Mouse (Mus musculus) stomach, embryonic 14.5 days (tissue): ENCODE results near the gene Arl5c. TPM values are rescaled to one million over a fixed set of nuclear protein-coding genes. Genes with fewer than 3 reads are reported as not detected.

ENCODE experiments used
- ATAC-seq: fragments of 200-750 bp; cut with Nextera tagmentation; 2 replicates; pipeline ENCODE4 v1.8.0; 2017; ENCODE audit warnings: low read depth, moderate TSS enrichment; ENCODE audit not compliant: insufficient number of reproducible peaks, insufficient read depth, low FRiP score
- H3K27ac ChIP-seq: fragments of 300-500 bp; sonication (generic); 2 replicates; pipeline ENCODE4 v1.5.1; 2014; ENCODE audit warnings: mild to moderate bottlenecking, low read length, moderate library complexity, mixed read lengths
- H3K27me3 ChIP-seq: fragments of 300-500 bp; sonication (generic); 2 replicates; pipeline ENCODE4 v1.6.1; 2014; ENCODE audit warnings: low read length, control low read depth, mixed read lengths; ENCODE audit not compliant: control insufficient read depth, insufficient read depth
- H3K36me3 ChIP-seq: fragments of 300-500 bp; sonication (generic); 2 replicates; pipeline ENCODE4 v1.6.1; 2014; ENCODE audit warnings: mild to moderate bottlenecking, control low read depth, low read length, moderate library complexity, mixed read lengths; ENCODE audit not compliant: control insufficient read depth, insufficient read depth
- H3K4me1 ChIP-seq: fragments of 300-500 bp; sonication (generic); 2 replicates; pipeline ENCODE4 v1.6.1; 2014; ENCODE audit warnings: low read length, control low read depth, mixed read lengths; ENCODE audit not compliant: control insufficient read depth, insufficient read depth
- H3K4me2 ChIP-seq: fragments of 300-500 bp; sonication (generic); replicated peaks from 2 replicates; pipeline ENCODE4 v1.6.1; 2014; ENCODE audit warnings: low read depth, low read length, control low read depth
- H3K4me3 ChIP-seq: fragments of 300-500 bp; sonication (generic); 2 replicates; pipeline ENCODE4 v1.5.1; 2014; ENCODE audit warnings: low read depth, low read length, control low read depth
- H3K9ac ChIP-seq: fragments of 300-500 bp; sonication (generic); replicated peaks from 2 replicates; pipeline ENCODE4 v1.6.1; 2014; ENCODE audit warnings: low read depth, mild to moderate bottlenecking, control low read depth, low read length, moderate library complexity, mixed read lengths
- H3K9me3 ChIP-seq: fragments of 300-500 bp; sonication (generic); 2 replicates; pipeline ENCODE4 v1.6.1; 2016; ENCODE audit warnings: low read depth, low read length, control low read depth; ENCODE audit not compliant: control insufficient read depth
- WGBS: fragments of 180-500 bp; shearing (Covaris S2); extraction: QIAGEN DNeasy Blood & Tissue Kit; methylation state at CpG from one replicate; pipeline ENCODE4 v1.1.7; 2014; 5-methylcytosine and 5-hydroxymethylcytosine counted together
- polyA plus RNA-seq: library from polyadenylated mRNA; unstranded; fragments of >200 nt; fragmentation: Nextera tagmentation; extraction: Ambion mirVana; gene quantifications from 2 replicates; pipeline ENCODE4 v1.2.1, GENCODE M21; 2014

Gene Arl5c
- polyA plus RNA-seq, 1 experiment from 2014 or later: 11.6 TPM

DNA sequence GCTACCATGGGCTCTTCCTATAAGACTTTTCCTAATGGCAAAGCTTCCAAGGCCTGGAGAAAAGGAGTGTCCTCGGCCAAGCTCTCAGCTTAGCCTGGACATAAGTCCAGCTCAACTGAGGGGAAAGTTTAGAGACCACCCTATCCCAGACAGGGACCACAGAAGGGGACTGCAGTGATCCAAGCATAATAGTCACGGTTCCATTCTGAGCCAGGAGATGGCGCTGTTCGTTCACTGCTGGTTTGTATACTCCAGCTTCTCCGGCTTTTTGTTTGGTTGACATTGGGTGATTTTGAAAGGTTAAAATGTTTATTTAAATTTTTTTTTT lies 35.4 kb upstream of the Arl5c start:
- no peaks in the 10 kb centered on the region for H3K27me3 ChIP-seq
- 9% methylated on average over 5 of the region's 5 CpGs for WGBS
- no peaks in the 10 kb centered on the region for H3K9me3 ChIP-seq
- H3K4me2 ChIP-seq: no peak overlapping the region
- no peak overlapping the region for H3K4me3 ChIP-seq
- peaks cover 35% of the 10 kb centered on the region for H3K36me3 ChIP-seq
- no peak overlapping the region for H3K27ac ChIP-seq
- no peak overlapping the region for H3K9ac ChIP-seq
- H3K4me1 ChIP-seq: peaks cover 9% of the 10 kb centered on the region; the same call in 1 of the 2 replicates
- no peak for ATAC-seq

DNA sequence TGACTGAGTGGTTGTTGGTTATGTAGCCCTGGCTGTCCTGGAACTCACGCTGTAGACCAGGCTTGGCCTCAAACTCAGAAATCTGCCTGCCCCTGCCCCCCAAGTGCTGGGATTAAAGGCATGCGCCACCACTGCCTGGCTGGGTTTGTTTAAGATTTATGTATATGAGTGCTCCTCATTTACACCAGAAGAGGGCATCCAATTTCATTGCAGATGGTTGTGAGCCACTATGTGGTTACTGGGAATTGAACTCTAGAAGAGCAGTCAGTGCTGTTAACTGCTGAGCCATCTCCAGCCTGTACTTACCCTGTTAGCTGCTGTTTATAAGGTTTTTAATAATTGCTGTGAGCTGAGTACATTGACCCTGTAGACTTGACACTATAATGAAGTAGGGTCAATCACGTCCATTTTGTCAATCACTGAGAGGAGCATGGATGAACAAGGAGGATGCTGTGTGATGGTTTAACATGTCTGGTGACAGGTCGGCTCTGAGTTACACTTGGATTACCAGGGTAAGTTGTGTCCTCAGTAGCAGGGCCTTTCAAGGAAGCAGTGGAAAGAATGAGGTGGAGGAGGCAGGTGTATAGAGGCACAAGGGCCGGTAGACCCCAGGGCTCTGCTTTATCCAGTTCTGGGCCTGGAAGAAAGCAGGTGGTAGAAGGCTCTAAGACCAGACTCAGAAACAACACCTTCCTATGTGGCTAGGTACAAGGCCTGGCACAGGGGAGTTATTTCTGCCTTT lies 34.9 kb upstream of the Arl5c start:
- H3K27me3 ChIP-seq: no peaks in the 10 kb centered on the region
- no peak for ATAC-seq
- H3K4me1 ChIP-seq: peaks cover 12% of the 10 kb centered on the region; the same call in 1 of the 2 replicates
- no peak overlapping the region for H3K27ac ChIP-seq
- H3K9me3 ChIP-seq: no peaks in the 10 kb centered on the region
- WGBS: 43% methylated on average over 5 of the region's 5 CpGs
- no peak overlapping the region for H3K4me2 ChIP-seq
- H3K9ac ChIP-seq: no peak overlapping the region
- H3K36me3 ChIP-seq: peaks cover 35% of the 10 kb centered on the region
- no peak overlapping the region for H3K4me3 ChIP-seq

DNA sequence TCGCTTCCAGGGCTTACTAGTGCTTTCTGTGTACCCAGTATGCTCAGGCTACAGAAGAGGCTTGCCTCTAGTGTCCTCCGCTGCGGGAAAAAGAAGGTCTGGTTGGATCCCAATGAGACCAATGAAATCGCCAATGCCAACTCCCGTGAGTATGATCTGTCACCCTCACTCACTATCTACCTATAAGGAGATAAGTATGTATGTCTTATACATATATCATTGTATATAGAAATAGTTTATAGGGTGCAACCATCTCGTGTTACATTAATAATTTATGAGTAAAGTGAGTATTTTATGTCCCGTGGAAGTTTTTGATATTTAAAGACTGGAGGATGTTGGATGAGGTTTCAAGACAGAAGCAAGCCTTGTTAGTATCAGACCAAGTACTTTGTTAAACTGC lies 31.8 kb upstream of the Arl5c start:
- H3K4me1 ChIP-seq: peaks cover 6% of the 10 kb centered on the region; the same call in 1 of the 2 replicates
- H3K36me3 ChIP-seq: peaks cover 35% of the 10 kb centered on the region
- no peaks in the 10 kb centered on the region for H3K27me3 ChIP-seq
- no peak overlapping the region; the same call in 1 of the 2 replicates for H3K27ac ChIP-seq
- H3K4me3 ChIP-seq: peak overlapping the region; percentile 88
- WGBS: 17% methylated on average over 7 of the region's 7 CpGs
- H3K4me2 ChIP-seq: peak overlapping the region; percentile 74
- no peak for ATAC-seq
- H3K9me3 ChIP-seq: no peaks in the 10 kb centered on the region
- peak overlapping the region; percentile 99 for H3K9ac ChIP-seq

- Histone ChIP-seq H3K27ac (peak overlapping the region; percentile 92), H3K9ac (peak overlapping the region; percentile 99), H3K27me3 (no peaks in the 10 kb centered on the region), H3K4me3 (peak overlapping the region; percentile 88), H3K4me1 (peaks cover 6% of the 10 kb centered on the region; the same call in 1 of the 2 replicates), H3K4me2 (peak overlapping the region; percentile 74), H3K36me3 (peaks cover 35% of the 10 kb centered on the region), H3K9me3 (no peaks in the 10 kb centered on the region)
- 0% methylated on average over 18 of the region's 18 CpGs for WGBS
- ATAC-seq: no peak
Observed at GRCm38 (mm10) chr11:98027297-98027688, 31.3 kb upstream of the Arl5c start.

- peak within 1 kb of the TSS; percentile 74 for H3K4me2 ChIP-seq
- H3K9ac ChIP-seq: peak within 1 kb of the TSS; percentile 99
- H3K36me3 ChIP-seq: peaks cover 35% of the 10 kb centered on the region
- H3K27me3 ChIP-seq: no peaks in the 10 kb centered on the region
- no peaks in the 10 kb centered on the region for H3K9me3 ChIP-seq
- H3K4me3 ChIP-seq: peak within 1 kb of the TSS; percentile 88
- H3K4me1 ChIP-seq: peaks cover 7% of the 10 kb centered on the region
- ATAC-seq: peak; percentile 74
- H3K27ac ChIP-seq: peak within 1 kb of the TSS; percentile 92
- WGBS: under 1% methylated on average over 59 of the region's 69 CpGs
Observed at GRCm38 (mm10) chr11:98026570-98027296, 30.8 kb upstream of the Arl5c start, which contains the start of gene Rpl19. TSS of gene Rpl19 (plus strand) at chr11:98026710.

GRCm38 (mm10) chr11:98026248-98026569 lies 30.2 kb upstream of the Arl5c start:
- 6% methylated on average over 15 of the region's 15 CpGs for WGBS
- peaks cover 34% of the 10 kb centered on the region for H3K36me3 ChIP-seq
- H3K4me3 ChIP-seq: peak overlapping the region; percentile 88
- ATAC-seq: no peak
- H3K9ac ChIP-seq: peak overlapping the region; percentile 99
- peak overlapping the region; percentile 92 for H3K27ac ChIP-seq
- H3K9me3 ChIP-seq: no peaks in the 10 kb centered on the region
- H3K27me3 ChIP-seq: no peaks in the 10 kb centered on the region
- H3K4me2 ChIP-seq: peak overlapping the region; percentile 74
- peaks cover 13% of the 10 kb centered on the region for H3K4me1 ChIP-seq

DNA sequence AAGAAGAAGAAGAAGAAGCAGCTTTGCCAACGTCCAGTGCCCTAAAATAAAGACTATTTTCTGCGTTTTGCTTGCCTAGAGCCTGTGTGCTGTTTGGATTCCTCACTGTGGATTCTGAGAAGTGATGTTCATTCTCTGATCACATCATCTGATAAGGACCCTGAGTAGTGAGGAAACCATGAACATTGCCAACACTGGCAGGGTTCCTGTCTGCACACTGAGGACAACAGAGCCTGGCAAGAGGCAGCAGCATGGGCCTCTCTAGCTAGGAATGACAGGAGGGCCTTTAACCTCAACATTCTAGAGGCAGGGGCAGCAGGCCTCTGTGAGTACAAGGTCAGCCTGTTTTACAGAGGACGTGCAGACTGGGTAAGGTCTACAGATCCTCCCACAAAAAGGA lies 28.5 kb upstream of the Arl5c start:
- Histone ChIP-seq H3K27me3 (no peaks in the 10 kb centered on the region), H3K4me1 (peaks cover 23% of the 10 kb centered on the region)
- 82% methylated on average over 3 of the region's 3 CpGs for WGBS

GRCm38 (mm10) chr11:98022555-98023371 lies 26.8 kb upstream of the Arl5c start, which contains the start of gene Cacnb1:
TSS of gene Cacnb1 (minus strand) at chr11:98023034.
- Histone ChIP-seq H3K27me3 (no peaks in the 10 kb centered on the region), H3K4me2 (peak within 1 kb of the TSS; percentile 94), H3K9ac (peak within 1 kb of the TSS; percentile 67), H3K36me3 (peaks cover 4% of the 10 kb centered on the region; the same call in 1 of the 2 replicates), H3K27ac (peak within 1 kb of the TSS; percentile 89), H3K4me3 (peak within 1 kb of the TSS; percentile 79), H3K9me3 (no peaks in the 10 kb centered on the region), H3K4me1 (peaks cover 23% of the 10 kb centered on the region)
- under 1% methylated on average over 51 of the region's 52 CpGs for WGBS
- ATAC-seq: peak; percentile 38

More for the DNA sequence above, 28.5 kb upstream of the Arl5c start:
- Histone ChIP-seq H3K4me3 (no peak overlapping the region), H3K27ac (no peak overlapping the region), H3K9ac (no peak overlapping the region), H3K9me3 (no peaks in the 10 kb centered on the region), H3K4me2 (no peak overlapping the region), H3K36me3 (peaks cover 17% of the 10 kb centered on the region)
- ATAC-seq: no peak
